Mouse (Mus musculus): ENCODE data around the gene Calm5. TPM values are rescaled to one million over a fixed set of nuclear protein-coding genes. Genes with fewer than 3 reads are reported as not detected.
"Not testable (repeated sequence)": the region's sequence is repeated elsewhere in the genome, so short reads cannot be mapped to it uniquely, and the experiment has no call there.

Gene Calm5
- polyA plus RNA-seq, 1 experiment, result not detected

DNA sequence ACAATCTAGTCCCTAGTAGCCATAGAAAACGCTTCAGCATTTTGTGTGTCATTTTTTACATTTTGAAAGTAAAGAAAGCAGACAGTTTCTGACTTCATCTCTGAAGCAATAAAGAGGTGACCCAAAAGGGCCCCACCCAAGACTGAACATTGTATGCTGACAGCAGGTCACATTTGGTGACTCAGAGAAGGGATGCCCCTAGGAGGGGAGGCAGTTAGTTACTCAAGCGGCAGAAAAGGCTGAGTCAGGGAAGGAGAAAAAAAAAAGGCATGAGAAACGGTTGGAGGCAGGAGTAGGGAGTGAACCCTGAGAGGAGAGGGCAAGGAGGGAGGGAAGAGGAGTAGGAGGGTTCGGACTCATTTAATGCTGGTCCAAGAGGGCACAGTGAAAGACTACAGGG is 31.9 kb upstream of the Calm5 start:
- no peaks in the 10 kb centered on the region for H3K4me1 ChIP-seq (ENCODE audit: control insufficient read depth, insufficient read depth, low read length)
- TF ChIP-seq CTCF (IDR thresholded peaks at IDR 0.05; ENCODE audit: control insufficient read depth, insufficient read depth, insufficient replicate concordance, low read depth, low read length) (no peak), POLR2A (IDR thresholded peaks at IDR 0.05; ENCODE audit: control insufficient read depth, low read depth, low read length) (no peak)
- no peaks in the 10 kb centered on the region for H3K27me3 ChIP-seq (ENCODE audit: control insufficient read depth, insufficient read depth, low read length)
- no peak overlapping the region for H3K4me3 ChIP-seq (ENCODE audit: control insufficient read depth, low read depth, low read length)
- no peaks in the 10 kb centered on the region for H3K36me3 ChIP-seq (ENCODE audit: control insufficient read depth, insufficient read depth, low read length)
- H3K27ac ChIP-seq (ENCODE audit: control insufficient read depth, insufficient read depth, low read depth, low read length), result no peak overlapping the region

GRCm38 (mm10) chr13:3825726-3826125 is 28.2 kb upstream of the Calm5 start:
- H3K36me3 ChIP-seq (ENCODE audit: control insufficient read depth, insufficient read depth, low read length), result no peaks in the 10 kb centered on the region
- no peak overlapping the region for H3K4me3 ChIP-seq (ENCODE audit: control insufficient read depth, low read depth, low read length)
- no peak overlapping the region for H3K27ac ChIP-seq (ENCODE audit: control insufficient read depth, insufficient read depth, low read depth, low read length)
- TF ChIP-seq POLR2A (IDR thresholded peaks at IDR 0.05; ENCODE audit: control insufficient read depth, low read depth, low read length) (no peak), CTCF (IDR thresholded peaks at IDR 0.05; ENCODE audit: control insufficient read depth, insufficient read depth, insufficient replicate concordance, low read depth, low read length) (no peak)
- no peaks in the 10 kb centered on the region for H3K4me1 ChIP-seq (ENCODE audit: control insufficient read depth, insufficient read depth, low read length)
- H3K27me3 ChIP-seq (ENCODE audit: control insufficient read depth, insufficient read depth, low read length), result no peaks in the 10 kb centered on the region

- no peaks in the 10 kb centered on the region for H3K36me3 ChIP-seq (ENCODE audit: control insufficient read depth, insufficient read depth, low read length)
- no peak overlapping the region for H3K4me3 ChIP-seq (ENCODE audit: control insufficient read depth, low read depth, low read length)
- no peaks in the 10 kb centered on the region for H3K4me1 ChIP-seq (ENCODE audit: control insufficient read depth, insufficient read depth, low read length)
- TF ChIP-seq CTCF (IDR thresholded peaks at IDR 0.05; ENCODE audit: control insufficient read depth, insufficient read depth, insufficient replicate concordance, low read depth, low read length) (no peak), POLR2A (IDR thresholded peaks at IDR 0.05; ENCODE audit: control insufficient read depth, low read depth, low read length) (no peak)
- no peak overlapping the region for H3K27ac ChIP-seq (ENCODE audit: control insufficient read depth, insufficient read depth, low read depth, low read length)
- no peaks in the 10 kb centered on the region for H3K27me3 ChIP-seq (ENCODE audit: control insufficient read depth, insufficient read depth, low read length)
Observed at GRCm38 (mm10) chr13:3831546-3831945, 22.4 kb upstream of the Calm5 start.

DNA sequence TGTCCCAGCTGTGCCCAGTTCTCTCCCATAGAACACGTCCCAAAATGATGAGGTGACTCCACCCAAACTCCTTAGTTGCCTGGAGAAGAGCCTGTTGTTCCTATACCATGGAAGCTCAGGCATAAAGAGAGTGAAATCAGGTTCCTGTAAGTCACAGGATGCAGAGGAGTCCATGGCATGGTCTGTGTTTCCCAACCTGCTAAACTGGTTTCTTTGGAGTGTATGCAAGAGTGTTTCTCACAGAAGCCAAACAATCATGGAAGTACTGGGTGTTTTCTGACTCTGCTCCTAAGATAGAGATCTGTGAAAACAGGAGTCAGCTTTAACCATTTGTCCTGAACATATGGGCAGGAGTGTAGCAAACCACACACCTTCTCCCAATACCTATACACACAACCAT is 22.0 kb upstream of the Calm5 start:
- TF ChIP-seq POLR2A (IDR thresholded peaks at IDR 0.05; ENCODE audit: control insufficient read depth, low read depth, low read length) (no peak), CTCF (IDR thresholded peaks at IDR 0.05; ENCODE audit: control insufficient read depth, insufficient read depth, insufficient replicate concordance, low read depth, low read length) (no peak)
- no peaks in the 10 kb centered on the region for H3K36me3 ChIP-seq (ENCODE audit: control insufficient read depth, insufficient read depth, low read length)
- H3K27me3 ChIP-seq (ENCODE audit: control insufficient read depth, insufficient read depth, low read length), result no peaks in the 10 kb centered on the region
- no peak overlapping the region for H3K4me3 ChIP-seq (ENCODE audit: control insufficient read depth, low read depth, low read length)
- no peaks in the 10 kb centered on the region for H3K4me1 ChIP-seq (ENCODE audit: control insufficient read depth, insufficient read depth, low read length)
- no peak overlapping the region for H3K27ac ChIP-seq (ENCODE audit: control insufficient read depth, insufficient read depth, low read depth, low read length)

GRCm38 (mm10) chr13:3832450-3832849 is 21.5 kb upstream of the Calm5 start:
- TF ChIP-seq POLR2A (IDR thresholded peaks at IDR 0.05; ENCODE audit: control insufficient read depth, low read depth, low read length) (no peak), CTCF (IDR thresholded peaks at IDR 0.05; ENCODE audit: control insufficient read depth, insufficient read depth, insufficient replicate concordance, low read depth, low read length) (no peak)
- H3K36me3 ChIP-seq (ENCODE audit: control insufficient read depth, insufficient read depth, low read length), result no peaks in the 10 kb centered on the region
- H3K4me1 ChIP-seq (ENCODE audit: control insufficient read depth, insufficient read depth, low read length), result no peaks in the 10 kb centered on the region
- no peak overlapping the region for H3K27ac ChIP-seq (ENCODE audit: control insufficient read depth, insufficient read depth, low read depth, low read length)
- no peak overlapping the region for H3K4me3 ChIP-seq (ENCODE audit: control insufficient read depth, low read depth, low read length)
- H3K27me3 ChIP-seq (ENCODE audit: control insufficient read depth, insufficient read depth, low read length), result no peaks in the 10 kb centered on the region

DNA sequence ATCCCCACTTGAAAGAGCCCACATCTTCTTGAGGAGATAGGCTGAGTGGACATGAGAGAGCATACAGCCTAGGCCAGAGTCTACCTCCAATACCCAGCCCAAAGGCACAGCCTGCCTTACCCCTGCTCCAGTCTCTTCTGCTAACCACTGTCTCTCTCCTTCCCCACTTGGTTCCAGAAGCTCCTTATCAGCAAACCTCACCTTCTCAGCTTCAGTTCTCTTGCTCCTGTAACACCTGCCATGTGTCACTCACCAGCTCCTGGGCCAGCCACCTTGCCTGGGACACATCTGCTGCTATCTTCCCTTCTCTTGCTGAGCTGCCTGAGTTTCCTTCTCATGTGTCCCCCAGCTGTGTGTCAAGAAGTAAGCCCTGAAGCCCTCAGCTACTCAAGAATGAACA is 20.3 kb upstream of the Calm5 start:
- H3K27ac ChIP-seq (ENCODE audit: control insufficient read depth, insufficient read depth, low read depth, low read length); H3K4me3 ChIP-seq (ENCODE audit: control insufficient read depth, low read depth, low read length); H3K36me3 ChIP-seq (ENCODE audit: control insufficient read depth, insufficient read depth, low read length); H3K4me1 ChIP-seq (ENCODE audit: control insufficient read depth, insufficient read depth, low read length); H3K27me3 ChIP-seq (ENCODE audit: control insufficient read depth, insufficient read depth, low read length): not testable (repeated sequence)

DNA sequence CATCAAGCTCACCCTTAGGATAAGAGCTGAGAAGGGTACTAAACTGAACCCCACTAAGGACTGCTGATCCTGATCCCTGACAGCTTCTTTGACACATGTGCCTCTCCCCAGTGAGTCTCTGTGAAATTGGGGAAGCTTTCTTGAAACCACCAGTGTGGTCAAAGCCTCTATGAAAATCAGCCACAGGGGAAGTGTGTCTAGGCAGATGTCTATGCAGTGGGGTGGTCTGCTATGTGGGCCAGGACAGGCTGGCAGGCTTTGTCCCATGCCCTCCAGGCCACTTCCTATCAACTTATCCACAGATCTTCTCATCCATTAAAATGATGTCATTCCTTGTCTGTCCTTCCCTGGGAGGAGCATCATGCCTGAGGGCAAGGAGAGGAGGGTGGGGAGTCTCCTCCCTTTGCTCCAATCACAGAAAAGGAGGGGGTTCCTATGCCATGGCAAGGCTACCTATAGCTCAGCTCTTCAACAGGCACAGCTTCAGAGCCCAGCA is 16.6 kb upstream of the Calm5 start, which contains the start of gene Calm4:
Gene Calm4 (plus strand): TSS at position 446 of the 496 bp plus-strand sequence.
- not testable (repeated sequence) for H3K36me3 ChIP-seq (ENCODE audit: control insufficient read depth, insufficient read depth, low read length); H3K4me1 ChIP-seq (ENCODE audit: control insufficient read depth, insufficient read depth, low read length); H3K27ac ChIP-seq (ENCODE audit: control insufficient read depth, insufficient read depth, low read depth, low read length); H3K4me3 ChIP-seq (ENCODE audit: control insufficient read depth, low read depth, low read length); H3K27me3 ChIP-seq (ENCODE audit: control insufficient read depth, insufficient read depth, low read length)

GRCm38 (mm10) chr13:3840662-3841061 is 13.3 kb upstream of the Calm5 start:
- H3K27ac ChIP-seq (ENCODE audit: control insufficient read depth, insufficient read depth, low read depth, low read length); H3K36me3 ChIP-seq (ENCODE audit: control insufficient read depth, insufficient read depth, low read length); H3K4me1 ChIP-seq (ENCODE audit: control insufficient read depth, insufficient read depth, low read length); H3K4me3 ChIP-seq (ENCODE audit: control insufficient read depth, low read depth, low read length); H3K27me3 ChIP-seq (ENCODE audit: control insufficient read depth, insufficient read depth, low read length): not testable (repeated sequence)

All from testis, adult 2 months (tissue).